Mouse (Mus musculus): ENCODE measurements at regions not wholly inside any gene's neighbourhood (a gene's known extent, or its start where the extent isn't known, plus 50 kb on each side); places are given as distances from the start of the nearest gene placed in this dataset.

DNA sequence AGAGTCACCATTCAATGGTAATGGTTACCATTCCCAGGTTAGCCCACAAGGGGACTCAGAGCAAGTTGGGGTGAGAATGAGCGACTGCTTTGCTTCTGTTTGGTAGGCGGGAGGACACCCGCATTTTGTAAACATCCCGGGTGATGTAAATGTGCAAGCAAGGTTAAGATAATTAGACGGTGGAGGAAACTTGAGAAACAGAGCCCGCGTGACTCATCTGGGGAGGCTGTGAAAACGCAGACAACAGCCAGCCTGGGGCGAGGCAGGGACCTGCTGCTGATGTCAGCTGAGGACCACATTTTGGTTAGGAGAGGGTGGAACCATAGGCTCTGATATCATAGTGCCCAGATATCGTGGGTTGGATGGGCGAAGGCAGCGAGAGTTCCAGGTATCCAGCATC, 52.6 kb upstream of the Zbtb40 start:
- DNase-seq (ENCODE audit: low spot score in 2 of 2) = no peak

DNA sequence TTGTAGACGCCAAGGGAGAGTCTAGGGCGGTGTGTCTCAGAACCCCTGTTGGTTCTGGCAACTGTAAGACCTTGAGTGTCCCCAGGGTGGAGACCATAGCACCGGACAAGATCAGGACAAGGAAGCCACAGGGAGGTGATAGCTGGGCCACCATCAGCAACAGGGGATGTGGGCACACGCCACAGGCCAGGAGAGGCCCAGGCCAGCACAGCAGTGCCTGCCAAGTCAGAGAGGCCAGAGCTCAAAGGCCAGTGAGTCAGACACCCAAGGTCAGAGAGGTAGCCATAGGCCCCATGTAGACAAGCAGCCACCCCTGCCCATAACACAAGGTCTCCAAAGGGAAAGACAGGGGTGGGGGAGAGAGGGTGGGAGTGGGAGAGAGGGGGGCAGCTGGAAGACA, 52.2 kb upstream of the Zbtb40 start:
- DNase-seq (ENCODE audit: low spot score in 2 of 2) = no peak

All from frontal cortex, postnatal 25 days (tissue).